Mouse (Mus musculus) stomach, postnatal 0 days (tissue): Measurements from ENCODE around the gene Bmyc.

Experiments used
- CTCF ChIP-seq: IDR thresholded peaks from 2 replicates; pipeline ENCODE4 v1.5.1; 2016; ENCODE audit warnings: antibody characterized with exemption, low read depth, mild to moderate bottlenecking, moderate library complexity
- EP300 ChIP-seq: optimal IDR thresholded peaks from 2 replicates; pipeline ENCODE3; 2016; ENCODE audit warnings: antibody characterized with exemption

GRCm38 (mm10) chr2:25754201-25754600 lies 47.7 kb downstream of the Bmyc start:
- TF ChIP-seq CTCF (no peak), EP300 (no peak)
